Mouse (Mus musculus): ENCODE measurements at regions not wholly inside any gene's neighbourhood (a gene's known extent, or its start where the extent isn't known, plus 50 kb on each side); places are given as distances from the start of the nearest gene placed in this dataset.
A peak's percentile ranks its signal among the peaks of the same experiment; 100 is the strongest.

- Histone ChIP-seq H3K4me1 (ENCODE audit: control insufficient read depth, insufficient read depth, low read length) (no peaks in the 10 kb centered on the region), H3K4me2 (replicated peaks; ENCODE audit: low read depth, low read length) (no peak overlapping the region), H3K4me3 (ENCODE audit: low read depth, low read length) (no peak overlapping the region), H3K27me3 (ENCODE audit: control insufficient read depth, insufficient read depth, low read length) (no peaks in the 10 kb centered on the region), H3K9ac (replicated peaks; ENCODE audit: low read depth, low read length) (no peak overlapping the region), H3K9me3 (ENCODE audit: control insufficient read depth, low read depth, low read length) (no peaks in the 10 kb centered on the region), H3K36me3 (ENCODE audit: control insufficient read depth, insufficient read depth, low read length) (no peaks in the 10 kb centered on the region), H3K27ac (ENCODE audit: low read length) (no peak overlapping the region)
- 72% methylated on average over 17 of the region's 17 CpGs for WGBS
- ATAC-seq (ENCODE audit: insufficient number of reproducible peaks, insufficient read depth, low FRiP score, low read depth): no peak
These were observed 158.3 kb downstream of the Cryba4 start for GRCm38 (mm10) chr5:112093905-112094571.

DNA sequence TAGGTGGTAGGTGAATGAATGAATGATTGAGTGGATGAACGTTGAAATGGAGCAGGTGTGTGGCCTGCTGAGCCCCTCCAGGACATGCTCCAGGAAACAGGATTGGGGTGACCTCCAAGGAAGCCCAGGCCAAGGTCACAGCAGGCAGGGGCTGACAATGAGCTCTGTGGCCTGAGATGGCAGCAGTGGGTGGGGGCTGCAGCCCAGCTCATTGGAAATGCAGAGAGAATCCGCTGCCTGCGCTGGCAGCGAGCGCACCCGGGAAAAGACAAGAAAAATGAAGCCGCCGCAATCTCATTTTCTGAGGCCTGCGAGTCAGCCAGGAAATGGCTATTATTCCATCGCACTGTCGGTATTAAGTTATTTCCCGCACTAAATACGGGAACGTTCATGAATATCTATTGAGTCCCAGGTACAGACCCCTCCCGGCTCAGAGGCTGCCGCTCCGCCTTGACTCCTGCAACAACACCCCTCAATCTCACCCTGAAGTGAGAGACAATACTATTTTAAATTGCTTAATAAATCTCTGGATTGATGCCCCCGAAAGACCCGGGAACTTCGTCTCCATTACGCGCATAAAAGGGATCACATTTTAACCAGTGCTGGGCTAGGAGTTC lies 153.7 kb downstream of the Cryba4 start:
- no peak overlapping the region for H3K9ac ChIP-seq (replicated peaks; ENCODE audit: low read depth, low read length)
- H3K4me1 ChIP-seq (ENCODE audit: control insufficient read depth, insufficient read depth, low read length): no peaks in the 10 kb centered on the region
- H3K4me3 ChIP-seq (ENCODE audit: low read depth, low read length): no peak overlapping the region
- no peaks in the 10 kb centered on the region for H3K27me3 ChIP-seq (ENCODE audit: control insufficient read depth, insufficient read depth, low read length)
- H3K27ac ChIP-seq (ENCODE audit: low read length): no peak overlapping the region
- 57% methylated on average over 22 of the region's 22 CpGs for WGBS
- no peaks in the 10 kb centered on the region for H3K9me3 ChIP-seq (ENCODE audit: control insufficient read depth, low read depth, low read length)
- no peak for ATAC-seq (ENCODE audit: insufficient number of reproducible peaks, insufficient read depth, low FRiP score, low read depth)
- H3K4me2 ChIP-seq (replicated peaks; ENCODE audit: low read depth, low read length): no peak overlapping the region
- no peaks in the 10 kb centered on the region for H3K36me3 ChIP-seq (ENCODE audit: control insufficient read depth, insufficient read depth, low read length)

DNA sequence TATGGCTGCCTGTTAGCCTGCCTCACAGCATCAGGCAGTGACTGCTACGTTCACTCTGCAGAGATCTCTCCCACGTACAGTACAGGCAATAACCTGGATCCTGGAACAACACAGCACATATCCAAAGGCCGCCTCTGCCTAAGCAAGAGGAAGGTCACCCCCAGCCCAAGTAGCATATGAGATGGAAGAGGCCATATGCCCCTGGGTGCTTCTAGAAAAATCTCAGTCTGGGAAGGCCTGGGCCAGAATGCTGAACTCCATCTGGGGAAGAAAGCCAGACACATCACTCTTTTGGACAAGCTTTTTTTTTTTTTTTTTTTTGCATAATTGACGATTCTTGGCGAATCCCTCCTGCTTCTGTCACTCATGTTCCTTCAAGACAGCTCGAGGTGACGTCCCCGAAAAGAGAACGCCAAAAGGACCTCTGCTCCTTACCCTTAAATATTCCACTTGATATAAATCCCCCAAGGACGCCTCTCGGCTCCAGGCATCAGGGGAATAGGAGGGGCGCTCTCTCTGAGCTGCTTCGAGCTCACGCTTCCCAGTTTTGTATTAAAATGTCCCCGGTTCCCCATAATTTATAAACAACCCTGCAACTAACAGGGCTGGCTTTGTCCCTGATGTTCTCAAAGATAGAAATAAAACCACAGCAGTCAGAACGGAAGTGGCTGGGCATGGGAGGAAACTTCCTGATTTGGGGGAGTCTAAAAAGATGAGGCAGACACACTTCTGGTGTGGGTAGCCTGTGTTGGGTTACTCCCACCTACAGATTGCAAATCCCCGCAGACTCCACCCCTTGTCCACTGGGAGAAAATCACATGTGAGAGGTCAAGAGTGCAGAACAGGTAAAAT lies 150.4 kb downstream of the Cryba4 start:
- 64% methylated on average over 17 of the region's 17 CpGs for WGBS
- Histone ChIP-seq H3K36me3 (ENCODE audit: control insufficient read depth, insufficient read depth, low read length) (no peaks in the 10 kb centered on the region), H3K4me1 (ENCODE audit: control insufficient read depth, insufficient read depth, low read length) (no peaks in the 10 kb centered on the region), H3K4me3 (ENCODE audit: low read depth, low read length) (no peak overlapping the region), H3K9ac (replicated peaks; ENCODE audit: low read depth, low read length) (no peak overlapping the region), H3K27me3 (ENCODE audit: control insufficient read depth, insufficient read depth, low read length) (no peaks in the 10 kb centered on the region), H3K9me3 (ENCODE audit: control insufficient read depth, low read depth, low read length) (no peaks in the 10 kb centered on the region), H3K4me2 (replicated peaks; ENCODE audit: low read depth, low read length) (no peak overlapping the region), H3K27ac (ENCODE audit: low read length) (no peak overlapping the region)
- no peak for ATAC-seq (ENCODE audit: insufficient number of reproducible peaks, insufficient read depth, low FRiP score, low read depth)

DNA sequence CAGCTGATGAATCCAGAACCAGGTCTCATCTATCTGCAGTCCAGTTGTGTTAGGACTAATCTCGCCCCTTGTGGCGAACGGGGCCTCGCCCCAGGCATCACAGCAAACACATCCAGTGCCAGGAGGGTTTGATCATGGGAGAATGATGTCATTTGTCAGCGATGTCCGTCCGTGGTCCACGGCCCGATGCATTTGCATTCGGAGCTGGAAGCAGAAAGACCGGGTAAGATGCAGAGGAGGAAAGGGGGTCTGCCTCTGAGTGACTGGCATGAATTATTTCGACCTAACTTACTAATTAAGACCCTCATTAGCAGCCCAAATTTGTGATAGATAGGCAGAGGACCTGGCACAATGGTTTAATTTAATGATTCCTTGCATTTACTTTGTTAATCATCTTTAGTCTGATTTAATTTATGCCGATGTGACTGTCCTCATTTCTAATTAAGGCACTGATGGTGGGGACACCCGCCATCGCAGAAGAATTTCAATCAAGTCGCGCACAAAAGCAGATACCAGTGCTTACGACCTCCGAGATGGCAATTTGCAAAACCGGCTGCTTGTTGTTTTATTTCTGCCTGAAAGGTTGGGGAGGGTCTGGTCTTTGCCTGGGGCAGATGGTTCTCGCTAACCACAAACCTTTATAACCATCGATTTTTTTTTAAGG lies 141.9 kb downstream of the Cryba4 start:
- Histone ChIP-seq H3K9me3 (ENCODE audit: control insufficient read depth, low read depth, low read length) (no peaks in the 10 kb centered on the region), H3K4me1 (ENCODE audit: control insufficient read depth, insufficient read depth, low read length) (no peaks in the 10 kb centered on the region), H3K9ac (replicated peaks; ENCODE audit: low read depth, low read length) (no peak overlapping the region), H3K4me3 (ENCODE audit: low read depth, low read length) (no peak overlapping the region), H3K27me3 (ENCODE audit: control insufficient read depth, insufficient read depth, low read length) (no peaks in the 10 kb centered on the region), H3K27ac (ENCODE audit: low read length) (no peak overlapping the region), H3K4me2 (replicated peaks; ENCODE audit: low read depth, low read length) (no peak overlapping the region), H3K36me3 (ENCODE audit: control insufficient read depth, insufficient read depth, low read length) (no peaks in the 10 kb centered on the region)
- no peak for ATAC-seq (ENCODE audit: insufficient number of reproducible peaks, insufficient read depth, low FRiP score, low read depth)
- WGBS: 69% methylated on average over 22 of the region's 22 CpGs

DNA sequence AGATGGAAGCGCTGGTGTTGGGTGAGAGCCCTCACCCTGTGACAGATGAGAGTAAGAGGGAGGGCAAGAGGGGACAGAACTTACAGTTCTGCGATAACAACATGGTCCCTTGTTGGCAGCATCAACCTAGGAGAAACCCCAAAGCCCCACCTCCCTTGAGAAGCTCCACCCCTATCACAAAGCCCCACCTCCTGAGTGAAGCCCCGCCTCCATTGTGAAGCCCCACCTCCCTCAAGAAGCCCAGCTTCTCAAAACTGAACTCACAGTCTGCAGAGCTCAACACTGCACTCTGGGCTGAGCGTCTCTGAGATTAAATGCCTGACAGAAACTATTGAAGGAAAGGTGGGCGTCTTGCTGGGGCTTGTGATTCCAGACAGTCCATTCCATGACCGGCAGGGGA lies 131.6 kb downstream of the Cryba4 start:
- Histone ChIP-seq H3K27me3 (ENCODE audit: control insufficient read depth, insufficient read depth, low read length) (no peaks in the 10 kb centered on the region), H3K27ac (ENCODE audit: low read length) (no peak overlapping the region), H3K4me1 (ENCODE audit: control insufficient read depth, insufficient read depth, low read length) (no peaks in the 10 kb centered on the region), H3K36me3 (ENCODE audit: control insufficient read depth, insufficient read depth, low read length) (no peaks in the 10 kb centered on the region), H3K4me2 (replicated peaks; ENCODE audit: low read depth, low read length) (no peak overlapping the region), H3K4me3 (ENCODE audit: low read depth, low read length) (no peak overlapping the region), H3K9me3 (ENCODE audit: control insufficient read depth, low read depth, low read length) (no peaks in the 10 kb centered on the region), H3K9ac (replicated peaks; ENCODE audit: low read depth, low read length) (no peak overlapping the region)
- 68% methylated on average over 6 of the region's 6 CpGs for WGBS
- ATAC-seq (ENCODE audit: insufficient number of reproducible peaks, insufficient read depth, low FRiP score, low read depth): no peak

- no peak overlapping the region for H3K9ac ChIP-seq (replicated peaks; ENCODE audit: low read depth, low read length)
- no peaks in the 10 kb centered on the region for H3K4me1 ChIP-seq (ENCODE audit: control insufficient read depth, insufficient read depth, low read length)
- H3K27ac ChIP-seq (ENCODE audit: low read length): no peak overlapping the region
- H3K4me3 ChIP-seq (ENCODE audit: low read depth, low read length): no peak overlapping the region
- no peak for ATAC-seq (ENCODE audit: insufficient number of reproducible peaks, insufficient read depth, low FRiP score, low read depth)
- 77% methylated on average over 9 of the region's 9 CpGs for WGBS
- H3K9me3 ChIP-seq (ENCODE audit: control insufficient read depth, low read depth, low read length): no peaks in the 10 kb centered on the region
- no peaks in the 10 kb centered on the region for H3K36me3 ChIP-seq (ENCODE audit: control insufficient read depth, insufficient read depth, low read length)
- no peaks in the 10 kb centered on the region for H3K27me3 ChIP-seq (ENCODE audit: control insufficient read depth, insufficient read depth, low read length)
- no peak overlapping the region for H3K4me2 ChIP-seq (replicated peaks; ENCODE audit: low read depth, low read length)
These were observed 130.8 kb downstream of the Cryba4 start for GRCm38 (mm10) chr5:112121554-112121953.

DNA sequence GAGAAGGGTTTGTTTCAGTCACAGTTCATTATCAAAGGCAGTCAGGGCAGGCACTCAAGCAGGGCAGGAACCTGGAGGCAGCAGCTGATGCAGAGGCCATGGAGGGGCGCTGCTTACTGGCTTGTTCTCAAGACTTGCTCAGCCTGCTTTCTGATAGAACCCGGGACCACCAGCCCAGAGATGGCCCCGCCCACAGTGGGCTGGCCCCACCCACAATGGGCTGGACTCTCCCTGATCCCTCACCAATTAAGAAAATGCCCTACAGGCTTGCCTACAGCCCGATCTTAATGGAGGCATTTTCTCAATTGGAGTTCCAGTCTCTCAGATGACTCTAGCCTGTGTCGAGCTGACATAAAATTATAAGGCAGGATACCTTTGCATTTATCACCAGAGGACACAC lies 129.7 kb downstream of the Cryba4 start:
- no peak overlapping the region for H3K4me2 ChIP-seq (replicated peaks; ENCODE audit: low read depth, low read length)
- no peaks in the 10 kb centered on the region for H3K27me3 ChIP-seq (ENCODE audit: control insufficient read depth, insufficient read depth, low read length)
- H3K27ac ChIP-seq (ENCODE audit: low read length): no peak overlapping the region
- no peaks in the 10 kb centered on the region for H3K4me1 ChIP-seq (ENCODE audit: control insufficient read depth, insufficient read depth, low read length)
- no peaks in the 10 kb centered on the region for H3K9me3 ChIP-seq (ENCODE audit: control insufficient read depth, low read depth, low read length)
- no peak overlapping the region for H3K9ac ChIP-seq (replicated peaks; ENCODE audit: low read depth, low read length)
- ATAC-seq (ENCODE audit: insufficient number of reproducible peaks, insufficient read depth, low FRiP score, low read depth): no peak
- no peaks in the 10 kb centered on the region for H3K36me3 ChIP-seq (ENCODE audit: control insufficient read depth, insufficient read depth, low read length)
- 17% methylated on average over 5 of the region's 5 CpGs for WGBS
- no peak overlapping the region for H3K4me3 ChIP-seq (ENCODE audit: low read depth, low read length)

DNA sequence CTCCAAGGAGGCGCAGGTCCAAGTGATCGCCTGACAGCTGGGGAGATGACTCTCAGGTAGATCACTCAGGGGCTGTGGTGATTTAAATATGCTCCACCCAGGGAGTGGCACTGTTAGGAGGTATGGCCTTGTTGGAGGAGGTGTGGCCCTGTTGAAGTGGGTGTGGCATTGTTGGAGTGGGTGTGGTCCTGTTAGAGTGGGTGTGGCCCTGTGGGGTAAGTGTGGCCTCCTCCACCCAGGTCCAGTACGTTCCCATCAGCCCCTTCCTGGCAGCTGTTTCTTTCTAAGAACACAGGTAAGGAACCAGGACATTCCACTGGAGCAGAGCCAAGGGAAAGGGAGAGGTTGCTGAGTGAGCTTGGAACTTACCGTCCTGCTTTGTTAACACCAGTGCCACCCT lies 125.1 kb downstream of the Cryba4 start:
- Histone ChIP-seq H3K4me2 (replicated peaks; ENCODE audit: low read depth, low read length) (no peak overlapping the region), H3K27ac (ENCODE audit: low read length) (no peak overlapping the region), H3K9me3 (ENCODE audit: control insufficient read depth, low read depth, low read length) (no peaks in the 10 kb centered on the region), H3K4me1 (ENCODE audit: control insufficient read depth, insufficient read depth, low read length) (no peaks in the 10 kb centered on the region), H3K27me3 (ENCODE audit: control insufficient read depth, insufficient read depth, low read length) (no peaks in the 10 kb centered on the region), H3K9ac (replicated peaks; ENCODE audit: low read depth, low read length) (no peak overlapping the region), H3K4me3 (ENCODE audit: low read depth, low read length) (no peak overlapping the region), H3K36me3 (ENCODE audit: control insufficient read depth, insufficient read depth, low read length) (no peaks in the 10 kb centered on the region)
- 54% methylated on average over 4 of the region's 4 CpGs for WGBS
- 0 out of 2 replicates have a peak, but pooled peaks have one; percentile 56 for ATAC-seq (ENCODE audit: insufficient number of reproducible peaks, insufficient read depth, low FRiP score, low read depth)
